Mouse (Mus musculus) liver, embryonic 16.5 days (tissue): ENCODE results near the gene Epha4. TPM values are rescaled to one million over a fixed set of nuclear protein-coding genes. Genes with fewer than 3 reads are reported as not detected.
A peak's percentile ranks its signal among the peaks of the same experiment; 100 is the strongest.

Source experiments
- ATAC-seq: fragments of 200-750 bp; cut with Nextera tagmentation; 2 replicates; pipeline ENCODE4 v1.8.0; 2017; ENCODE audit warnings: low read depth, mild to moderate bottlenecking, moderate number of reproducible peaks, moderate library complexity
- H3K27ac ChIP-seq: fragments of 300-500 bp; sonication (generic); 2 replicates; pipeline ENCODE4 v1.5.1; 2014; ENCODE audit warnings: mild to moderate bottlenecking, low read length
- H3K27me3 ChIP-seq: fragments of 300-500 bp; sonication (generic); 2 replicates; pipeline ENCODE4 v1.6.1; 2014; ENCODE audit warnings: low read depth, low read length, mixed read lengths; ENCODE audit not compliant: control insufficient read depth, insufficient read depth
- H3K36me3 ChIP-seq: fragments of 300-500 bp; sonication (generic); 2 replicates; pipeline ENCODE4 v1.6.1; 2014; ENCODE audit warnings: mild to moderate bottlenecking; ENCODE audit not compliant: control insufficient read depth, insufficient read depth
- H3K4me1 ChIP-seq: fragments of 300-500 bp; sonication (generic); 2 replicates; pipeline ENCODE4 v1.6.1; 2014; ENCODE audit warnings: low read depth, low read length, mixed read lengths; ENCODE audit not compliant: control insufficient read depth
- H3K4me2 ChIP-seq: fragments of 300-500 bp; sonication (generic); 2 replicates; pipeline ENCODE4 v1.6.1; 2014; ENCODE audit warnings: low read depth, low read length, mixed read lengths
- H3K4me3 ChIP-seq: fragments of 300-500 bp; sonication (generic); 2 replicates; pipeline ENCODE4 v1.5.1; 2014; ENCODE audit warnings: low read depth, mild to moderate bottlenecking, low read length
- H3K9ac ChIP-seq: fragments of 300-500 bp; sonication (generic); 2 replicates; pipeline ENCODE4 v1.6.1; 2014; ENCODE audit warnings: low read depth, low read length
- H3K9me3 ChIP-seq: fragments of 300-500 bp; sonication (generic); replicated peaks from 2 replicates; pipeline ENCODE4 v1.6.1; 2016; ENCODE audit warnings: low read length; ENCODE audit not compliant: control insufficient read depth
- WGBS: fragments of 180-500 bp; shearing (Covaris S2); extraction: QIAGEN DNeasy Blood & Tissue Kit; methylation state at CpG from one replicate; pipeline ENCODE4 v1.1.7; 2014; ENCODE audit not compliant: insufficient replicate concordance; 5-methylcytosine and 5-hydroxymethylcytosine counted together
- polyA plus RNA-seq: library from polyadenylated mRNA; unstranded; fragments of >200 nt; fragmentation: Nextera tagmentation; extraction: Ambion mirVana; gene quantifications from 2 replicates; pipeline ENCODE4 v1.2.1, GENCODE M21; 2015

Epha4 gene
- polyA plus RNA-seq, 1 experiment from 2014 or later: 0.30 TPM

GRCm38 (mm10) chr1:77514325-77514962, 444 bp downstream of the Epha4 start:
- no peak for ATAC-seq
- no peak overlapping the region for H3K9ac ChIP-seq
- H3K4me3 ChIP-seq: peak overlapping the region; percentile 58
- WGBS: under 1% methylated on average over 45 of the region's 45 CpGs
- peaks cover 3% of the 10 kb centered on the region for H3K4me1 ChIP-seq
- H3K36me3 ChIP-seq: no peaks in the 10 kb centered on the region
- H3K9me3 ChIP-seq: no peaks in the 10 kb centered on the region
- H3K27ac ChIP-seq: no peak overlapping the region
- peak overlapping the region; percentile 68 for H3K4me2 ChIP-seq
- peaks cover 45% of the 10 kb centered on the region for H3K27me3 ChIP-seq

GRCm38 (mm10) chr1:77513959-77514324, 946 bp downstream of the Epha4 start:
- H3K4me1 ChIP-seq: peaks cover 3% of the 10 kb centered on the region
- H3K9ac ChIP-seq: no peak overlapping the region
- no peaks in the 10 kb centered on the region for H3K36me3 ChIP-seq
- H3K4me3 ChIP-seq: peak overlapping the region; percentile 58
- peaks cover 45% of the 10 kb centered on the region for H3K27me3 ChIP-seq
- no peak for ATAC-seq
- H3K9me3 ChIP-seq: no peaks in the 10 kb centered on the region
- H3K4me2 ChIP-seq: peak overlapping the region; percentile 68
- no peak overlapping the region for H3K27ac ChIP-seq
- 2% methylated on average over 9 of the region's 9 CpGs for WGBS

- H3K27ac ChIP-seq: no peak overlapping the region
- H3K9ac ChIP-seq: no peak overlapping the region
- peak overlapping the region; percentile 39 for H3K4me3 ChIP-seq
- peak overlapping the region; percentile 38 for H3K4me2 ChIP-seq
- peaks cover 3% of the 10 kb centered on the region for H3K4me1 ChIP-seq
- no peaks in the 10 kb centered on the region for H3K36me3 ChIP-seq
- WGBS: 2% methylated on average over 27 of the region's 27 CpGs
- no peaks in the 10 kb centered on the region for H3K9me3 ChIP-seq
- ATAC-seq: no peak
- peaks cover 45% of the 10 kb centered on the region for H3K27me3 ChIP-seq
Observed at GRCm38 (mm10) chr1:77513411-77513941, 1.4 kb downstream of the Epha4 start.

GRCm38 (mm10) chr1:77512431-77513195, 2.3 kb downstream of the Epha4 start:
- H3K9me3 ChIP-seq: no peaks in the 10 kb centered on the region
- H3K27me3 ChIP-seq: peaks cover 45% of the 10 kb centered on the region
- ATAC-seq: no peak
- H3K36me3 ChIP-seq: no peaks in the 10 kb centered on the region
- no peak overlapping the region for H3K4me3 ChIP-seq
- peaks cover 3% of the 10 kb centered on the region for H3K4me1 ChIP-seq
- no peak overlapping the region for H3K27ac ChIP-seq
- H3K9ac ChIP-seq: no peak overlapping the region
- 16% methylated on average over 20 of the region's 20 CpGs for WGBS
- peak overlapping the region; percentile 38 for H3K4me2 ChIP-seq

GRCm38 (mm10) chr1:77512059-77512407, 2.9 kb downstream of the Epha4 start:
- no peaks in the 10 kb centered on the region for H3K9me3 ChIP-seq
- ATAC-seq: no peak
- H3K4me1 ChIP-seq: peaks cover 3% of the 10 kb centered on the region
- peaks cover 45% of the 10 kb centered on the region for H3K27me3 ChIP-seq
- H3K4me3 ChIP-seq: no peak overlapping the region
- H3K36me3 ChIP-seq: no peaks in the 10 kb centered on the region
- H3K4me2 ChIP-seq: no peak overlapping the region
- H3K9ac ChIP-seq: no peak overlapping the region
- WGBS: 47% methylated on average over 4 of the region's 4 CpGs
- no peak overlapping the region for H3K27ac ChIP-seq

GRCm38 (mm10) chr1:77511372-77512058, 3.4 kb downstream of the Epha4 start:
- no peak overlapping the region for H3K4me2 ChIP-seq
- no peak overlapping the region for H3K4me3 ChIP-seq
- 58% methylated on average over 10 of the region's 10 CpGs for WGBS

GRCm38 (mm10) chr1:77510623-77511022, 4.3 kb downstream of the Epha4 start:
- H3K4me3 ChIP-seq: no peak overlapping the region
- H3K9me3 ChIP-seq: no peaks in the 10 kb centered on the region
- H3K27me3 ChIP-seq: peaks cover 33% of the 10 kb centered on the region
- H3K4me1 ChIP-seq: peaks cover 1% of the 10 kb centered on the region
- H3K27ac ChIP-seq: no peak overlapping the region
- H3K4me2 ChIP-seq: no peak overlapping the region
- ATAC-seq: no peak
- H3K9ac ChIP-seq: no peak overlapping the region
- 74% methylated on average over 5 of the region's 5 CpGs for WGBS
- no peaks in the 10 kb centered on the region for H3K36me3 ChIP-seq

More at GRCm38 (mm10) chr1:77511372-77512058, 3.4 kb downstream of the Epha4 start:
- Histone ChIP-seq H3K9me3 (no peaks in the 10 kb centered on the region), H3K36me3 (no peaks in the 10 kb centered on the region), H3K4me1 (peaks cover 3% of the 10 kb centered on the region), H3K9ac (no peak overlapping the region), H3K27me3 (peaks cover 41% of the 10 kb centered on the region), H3K27ac (no peak overlapping the region)
- no peak for ATAC-seq

- no peaks in the 10 kb centered on the region for H3K4me1 ChIP-seq
- H3K9me3 ChIP-seq: no peaks in the 10 kb centered on the region
- no peaks in the 10 kb centered on the region for H3K36me3 ChIP-seq
- no peaks in the 10 kb centered on the region for H3K27me3 ChIP-seq
- no peak overlapping the region for H3K4me2 ChIP-seq
- no peak overlapping the region for H3K27ac ChIP-seq
- no peak for ATAC-seq
- WGBS: 79% methylated on average over 18 of the region's 18 CpGs
- no peak overlapping the region for H3K4me3 ChIP-seq
- H3K9ac ChIP-seq: no peak overlapping the region
Observed at GRCm38 (mm10) chr1:77506856-77507200, 8.1 kb downstream of the Epha4 start.
